Mouse (Mus musculus) neural tube, embryonic 15.5 days (tissue): ENCODE data around the gene Maip1. TPM values are rescaled to one million over a fixed set of nuclear protein-coding genes. Genes with fewer than 3 reads are reported as not detected.
A peak's percentile ranks its signal among the peaks of the same experiment; 100 is the strongest.

Experiments used
- ATAC-seq: fragments of 200-750 bp; cut with Nextera tagmentation; 2 replicates; pipeline ENCODE4 v1.8.0; 2017; ENCODE audit warnings: mild to moderate bottlenecking, moderate TSS enrichment, moderate library complexity; ENCODE audit not compliant: low FRiP score
- H3K27ac ChIP-seq: fragments of 300-500 bp; sonication (generic); replicated peaks from 2 replicates; pipeline ENCODE4 v1.5.1; 2015; ENCODE audit warnings: mild to moderate bottlenecking, inconsistent platforms
- H3K27me3 ChIP-seq: fragments of 300-500 bp; sonication (generic); replicated peaks from 2 replicates; pipeline ENCODE4 v1.6.1; 2015; ENCODE audit warnings: inconsistent platforms
- H3K36me3 ChIP-seq: fragments of 300-500 bp; sonication (generic); 2 replicates; pipeline ENCODE4 v1.6.1; 2015; ENCODE audit warnings: inconsistent platforms
- H3K4me1 ChIP-seq: fragments of 300-500 bp; sonication (generic); 2 replicates; pipeline ENCODE4 v1.6.1; 2015; ENCODE audit warnings: inconsistent platforms
- H3K4me2 ChIP-seq: fragments of 300-500 bp; sonication (generic); 2 replicates; pipeline ENCODE4 v1.6.1; 2015; ENCODE audit warnings: inconsistent platforms, mild to moderate bottlenecking, moderate library complexity
- H3K4me3 ChIP-seq: fragments of 300-500 bp; sonication (generic); replicated peaks from 2 replicates; pipeline ENCODE4 v1.5.1; 2015; ENCODE audit warnings: mild to moderate bottlenecking, inconsistent platforms
- H3K9ac ChIP-seq: fragments of 300-500 bp; sonication (generic); replicated peaks from 2 replicates; pipeline ENCODE4 v1.6.1; 2015; ENCODE audit warnings: mild to moderate bottlenecking, inconsistent platforms
- H3K9me3 ChIP-seq: fragments of 300-500 bp; sonication (generic); replicated peaks from 2 replicates; pipeline ENCODE4 v1.6.1; 2016; ENCODE audit warnings: inconsistent platforms
- WGBS: fragments of 180-500 bp; shearing (Covaris S2); methylation state at CpG from one replicate; pipeline ENCODE4 v1.1.7; 2015; ENCODE audit warnings: mixed read lengths; 5-methylcytosine and 5-hydroxymethylcytosine counted together
- polyA plus RNA-seq: library from polyadenylated mRNA; unstranded; fragments of >200 nt; fragmentation: Nextera tagmentation; extraction: Ambion mirVana; gene quantifications from 2 replicates; pipeline ENCODE4 v1.2.1, GENCODE M21; 2015

Gene Maip1
- polyA plus RNA-seq, 1 experiment from 2014 or later = 18.1 TPM

DNA sequence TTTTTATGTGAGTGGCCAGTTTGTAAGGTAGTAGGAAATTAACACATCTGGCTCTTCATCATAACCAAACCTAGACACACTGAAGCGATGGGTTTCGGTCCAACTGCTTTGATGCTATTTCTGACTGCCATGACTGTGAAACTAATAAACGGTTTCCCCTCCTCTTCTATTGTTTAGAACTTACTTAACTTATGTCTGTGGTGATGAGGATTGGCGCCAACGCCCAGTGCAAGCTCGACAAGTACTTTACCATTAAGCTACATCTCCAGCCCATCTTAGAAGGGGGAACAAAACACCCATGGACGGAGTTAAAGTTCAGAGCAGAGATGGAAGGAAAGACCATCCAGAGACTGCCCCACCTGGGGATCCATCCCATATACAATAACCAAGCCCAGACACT, 27.0 kb downstream of the Maip1 start:
- no peaks in the 10 kb centered on the region for H3K36me3 ChIP-seq
- 93% methylated on average over 7 of the region's 7 CpGs for WGBS
- peaks cover 29% of the 10 kb centered on the region for H3K4me1 ChIP-seq
- H3K4me2 ChIP-seq = no peak overlapping the region
- no peaks in the 10 kb centered on the region for H3K9me3 ChIP-seq
- ATAC-seq = no peak
- H3K9ac ChIP-seq = no peak overlapping the region
- H3K27me3 ChIP-seq = no peaks in the 10 kb centered on the region
- no peak overlapping the region for H3K4me3 ChIP-seq
- no peak overlapping the region for H3K27ac ChIP-seq

- ATAC-seq = no peak
- H3K36me3 ChIP-seq = no peaks in the 10 kb centered on the region
- H3K4me3 ChIP-seq = no peak overlapping the region; the same call in 1 of the 2 replicates
- H3K4me1 ChIP-seq = peaks cover 9% of the 10 kb centered on the region
- H3K27ac ChIP-seq = no peak overlapping the region; the same call in 1 of the 2 replicates
- no peak overlapping the region for H3K9ac ChIP-seq
- peak overlapping the region; percentile 47 for H3K4me2 ChIP-seq
- no peaks in the 10 kb centered on the region for H3K9me3 ChIP-seq
- WGBS = 78% methylated on average over 9 of the region's 9 CpGs
- no peaks in the 10 kb centered on the region for H3K27me3 ChIP-seq
Observed at GRCm38 (mm10) chr1:57436408-57436807, 30.3 kb downstream of the Maip1 start.

- Histone ChIP-seq H3K4me1 (peaks cover 9% of the 10 kb centered on the region), H3K4me2 (peak overlapping the region; percentile 47), H3K9ac (no peak overlapping the region), H3K9me3 (no peaks in the 10 kb centered on the region), H3K27me3 (no peaks in the 10 kb centered on the region), H3K27ac (peak overlapping the region; percentile 43; the same call in 1 of the 2 replicates), H3K4me3 (no peak overlapping the region; the same call in 1 of the 2 replicates), H3K36me3 (no peaks in the 10 kb centered on the region)
- ATAC-seq = no peak
- WGBS = 35% methylated on average over 9 of the region's 9 CpGs
Observed at GRCm38 (mm10) chr1:57436954-57437353, 30.8 kb downstream of the Maip1 start.

DNA sequence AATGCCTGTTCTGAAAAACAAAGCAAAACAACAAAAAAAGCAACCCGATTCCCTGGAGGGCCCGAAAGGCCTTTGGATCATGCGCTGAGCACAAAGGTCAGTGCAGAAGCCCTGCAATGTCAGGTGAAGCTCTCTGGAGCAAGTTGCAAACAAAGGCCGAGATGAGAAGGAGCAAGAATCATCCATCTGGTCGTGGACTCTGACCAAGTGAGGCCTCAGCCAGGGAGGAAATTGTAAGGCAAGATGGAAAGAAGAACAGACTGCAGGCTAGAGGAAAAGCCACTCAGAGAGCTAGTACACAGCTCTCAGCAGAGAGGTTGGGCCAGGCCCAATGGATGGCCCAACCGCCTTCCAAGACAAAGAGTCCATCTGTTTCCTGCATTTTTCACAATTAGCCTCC, 32.9 kb downstream of the Maip1 start:
- WGBS = 86% methylated on average over 6 of the region's 6 CpGs
- Histone ChIP-seq H3K27ac (no peak overlapping the region), H3K36me3 (no peaks in the 10 kb centered on the region), H3K9me3 (no peaks in the 10 kb centered on the region), H3K4me2 (no peak overlapping the region), H3K9ac (no peak overlapping the region), H3K4me1 (peaks cover 9% of the 10 kb centered on the region), H3K27me3 (no peaks in the 10 kb centered on the region), H3K4me3 (no peak overlapping the region)
- ATAC-seq = no peak

GRCm38 (mm10) chr1:57440771-57441170, 34.6 kb downstream of the Maip1 start:
- Histone ChIP-seq H3K9me3 (no peaks in the 10 kb centered on the region), H3K9ac (no peak overlapping the region), H3K4me2 (no peak overlapping the region), H3K27me3 (no peaks in the 10 kb centered on the region), H3K27ac (no peak overlapping the region), H3K36me3 (no peaks in the 10 kb centered on the region), H3K4me3 (no peak overlapping the region), H3K4me1 (peaks cover 9% of the 10 kb centered on the region)
- ATAC-seq = no peak
- 66% methylated on average over 4 of the region's 4 CpGs for WGBS

DNA sequence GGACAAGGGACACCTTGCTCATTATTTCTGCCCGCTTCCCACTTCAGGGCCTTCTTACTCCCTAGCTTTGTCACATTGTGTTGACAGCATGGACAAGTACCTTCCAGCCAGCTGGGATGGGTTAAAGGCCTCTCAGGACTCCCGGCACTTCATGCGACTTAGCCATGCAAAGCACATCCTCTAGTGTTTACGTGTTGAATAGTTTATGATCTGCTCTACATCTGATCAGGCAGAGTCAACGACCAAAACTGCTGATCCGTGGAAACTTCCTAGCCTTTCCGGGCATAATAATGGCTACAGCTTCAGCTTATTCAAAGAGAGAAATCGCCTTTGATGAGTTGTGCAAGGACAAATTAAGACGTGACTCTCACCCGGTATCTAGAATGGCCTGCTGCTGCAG, 39.6 kb downstream of the Maip1 start:
- Histone ChIP-seq H3K27ac (no peak overlapping the region), H3K27me3 (no peaks in the 10 kb centered on the region), H3K4me3 (no peak overlapping the region), H3K9ac (no peak overlapping the region), H3K36me3 (no peaks in the 10 kb centered on the region), H3K4me2 (no peak overlapping the region), H3K4me1 (no peaks in the 10 kb centered on the region), H3K9me3 (no peaks in the 10 kb centered on the region)
- 56% methylated on average over 10 of the region's 10 CpGs for WGBS
- ATAC-seq = no peak

GRCm38 (mm10) chr1:57450241-57450640, 44.1 kb downstream of the Maip1 start:
- no peaks in the 10 kb centered on the region for H3K9me3 ChIP-seq
- H3K27me3 ChIP-seq = no peaks in the 10 kb centered on the region
- H3K4me3 ChIP-seq = no peak overlapping the region
- H3K36me3 ChIP-seq = no peaks in the 10 kb centered on the region
- H3K27ac ChIP-seq = no peak overlapping the region
- no peak overlapping the region for H3K4me2 ChIP-seq
- 100% methylated on average over 1 of the region's 1 CpGs for WGBS
- H3K4me1 ChIP-seq = no peaks in the 10 kb centered on the region
- no peak for ATAC-seq
- no peak overlapping the region for H3K9ac ChIP-seq

GRCm38 (mm10) chr1:57460305-57460940, 54.3 kb downstream of the Maip1 start:
- Histone ChIP-seq H3K4me3 (no peak overlapping the region), H3K27me3 (no peaks in the 10 kb centered on the region), H3K4me2 (no peak overlapping the region), H3K27ac (no peak overlapping the region), H3K4me1 (no peaks in the 10 kb centered on the region), H3K9ac (no peak overlapping the region), H3K36me3 (no peaks in the 10 kb centered on the region), H3K9me3 (no peaks in the 10 kb centered on the region)
- ATAC-seq = no peak
- 83% methylated on average over 6 of the region's 6 CpGs for WGBS

Other genes starting within 250 kb of the Maip1 start
- 18.6 and 21.8 TPM in 2 replicates for gene 1700066M21Rik, start 28.7 kb upstream of the Maip1 start, polyA plus RNA-seq
- gene Tyw5, start 773 bp downstream of the Maip1 start, polyA plus RNA-seq = 26.0 and 33.2 TPM in 2 replicates